Mouse (Mus musculus): ENCODE data around the gene Pxmp4. TPM values are rescaled to one million over a fixed set of nuclear protein-coding genes. Genes with fewer than 3 reads are reported as not detected.

Gene Pxmp4
- 2.2 and 9.4 TPM in 2 replicates for polyA plus RNA-seq (2012; ENCODE audit: low replicate concordance)

GRCm38 (mm10) chr2:154603638-154604153, at the start of gene Pxmp4:
Gene Pxmp4 (minus strand): TSS chr2:154603708.

DNA sequence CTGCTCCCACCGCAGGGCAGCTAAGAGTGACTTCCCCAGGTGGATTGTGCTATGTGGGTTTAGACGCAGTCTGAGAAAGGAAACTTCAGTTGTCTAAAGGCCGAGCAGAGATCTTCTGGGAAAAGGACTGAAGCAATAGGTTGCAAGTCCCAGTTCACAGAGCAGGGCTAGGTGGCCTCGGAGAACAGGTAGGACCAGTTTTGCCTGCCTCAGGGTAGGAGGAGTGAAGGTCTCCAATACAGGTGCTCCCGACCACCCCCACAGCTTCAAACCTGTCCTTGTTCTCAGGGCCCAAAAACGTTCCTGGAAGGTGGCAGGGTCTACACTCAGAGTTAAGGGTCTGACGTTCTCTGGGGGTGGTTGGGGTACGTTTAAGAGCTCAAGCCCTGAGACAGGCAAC, 47.9 kb upstream of the Pxmp4 start, which contains the start of gene Chmp4b:
Gene Chmp4b, plus strand, starts transcription at position 343 of the 400 bp plus-strand sequence.

GRCm38 (mm10) chr2:154613118-154614115, 9.9 kb upstream of the Pxmp4 start, which contains the start of the genes Zfp341 and 4930519P11Rik:
Gene Zfp341 (plus strand): TSS chr2:154613297.
Gene 4930519P11Rik (minus strand): TSS chr2:154613437.

DNA sequence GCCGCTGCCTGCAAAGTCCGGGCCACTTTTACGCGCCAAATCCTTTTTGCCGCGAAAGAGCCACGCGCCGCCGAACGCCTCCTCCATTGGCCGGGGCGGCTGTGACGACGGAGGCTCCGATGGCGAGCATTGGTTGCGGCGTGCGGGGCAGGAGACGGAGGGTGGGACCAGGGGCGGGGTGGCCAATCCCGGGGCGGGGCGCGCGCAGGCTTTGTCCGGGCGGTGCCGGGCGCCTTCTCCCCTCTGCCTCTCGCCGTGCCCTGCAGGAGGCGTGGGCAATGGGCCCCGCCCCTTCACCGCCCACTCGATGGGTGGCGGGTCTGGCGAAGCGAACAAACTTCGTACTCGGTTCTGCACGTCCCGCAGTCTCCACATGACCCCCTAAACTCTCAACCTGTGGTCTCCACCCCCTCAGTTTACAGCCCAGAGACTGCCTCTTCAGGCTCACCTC, 33.6 kb downstream of the Pxmp4 start, which contains the start of gene E2f1:
Gene E2f1, minus strand, starts transcription at position 57 of the 451 bp plus-strand sequence.

DNA sequence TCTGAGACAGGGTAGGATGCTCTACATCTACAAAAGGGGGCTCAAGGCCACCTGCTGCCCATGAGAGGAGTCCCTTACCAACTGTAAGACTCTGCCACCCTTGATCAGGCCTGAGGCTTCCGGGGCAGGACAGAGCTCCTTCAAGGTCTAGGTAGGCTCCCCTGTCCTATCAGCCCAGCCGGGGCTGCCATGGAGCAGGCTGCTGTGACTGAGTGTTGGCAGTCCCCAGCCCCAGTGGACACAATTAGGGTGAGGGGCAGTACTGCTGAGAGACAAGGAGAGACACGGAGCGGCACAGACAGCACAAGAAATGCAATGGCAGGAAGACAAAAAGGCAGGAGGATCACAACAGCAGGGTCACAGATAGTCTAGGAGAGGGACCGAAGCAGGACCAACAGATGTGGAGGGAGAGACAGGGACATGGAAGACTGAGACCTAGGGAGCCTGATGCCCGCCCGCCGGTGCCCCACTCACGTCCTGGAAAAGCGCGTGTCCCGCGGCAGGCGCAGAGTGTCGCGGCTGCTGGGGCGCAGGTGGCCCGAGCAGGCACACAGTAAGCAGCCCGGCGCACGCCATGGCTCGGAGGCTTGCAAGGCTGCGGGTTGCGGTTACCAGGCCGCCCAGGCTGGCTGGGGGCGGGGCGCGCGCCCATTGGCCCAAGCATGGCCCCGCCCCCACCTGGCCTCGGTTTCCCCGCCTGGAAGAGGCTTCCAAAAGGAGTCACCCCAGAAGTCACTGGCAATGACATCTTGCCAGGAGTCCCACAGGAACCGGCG, 45.1 kb downstream of the Pxmp4 start, which contains the start of gene Necab3:
Gene Necab3, minus strand, starts transcription at position 627 of the 776 bp plus-strand sequence.

DNA sequence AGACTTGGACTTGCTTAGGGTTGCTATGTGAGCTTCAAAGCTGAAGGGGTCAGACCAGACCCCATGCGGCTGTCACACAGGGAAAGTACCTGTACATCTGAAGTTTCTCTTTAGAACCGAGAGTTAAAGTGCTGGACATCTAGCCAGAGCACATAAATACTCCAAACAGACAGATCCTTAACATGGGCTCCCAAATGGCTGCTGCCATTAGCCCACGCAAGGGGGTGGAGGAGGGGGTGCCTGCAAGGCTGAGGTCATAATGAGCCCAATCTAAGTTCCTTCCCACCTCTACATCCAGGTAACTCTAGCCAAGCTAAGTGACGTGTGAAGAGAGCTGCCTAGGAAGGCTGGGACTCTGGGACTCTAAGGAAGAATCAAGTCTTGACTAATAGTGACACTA, 52.0 kb downstream of the Pxmp4 start, which contains the start of gene Actl10:
Gene Actl10, plus strand, starts transcription at position 301 of the 400 bp plus-strand sequence.

GRCm38 (mm10) chr2:154546711-154547110, 56.8 kb downstream of the Pxmp4 start, which contains the start of gene 1700003F12Rik:
Gene 1700003F12Rik (plus strand): TSS chr2:154547085.

Other genes with a start within 250 kb of the Pxmp4 start
- gene Cdk5rap1, start 230.7 kb downstream of the Pxmp4 start, polyA plus RNA-seq (2012; ENCODE audit: low replicate concordance) = 0.18 and 1.0 TPM in 2 replicates
- 2.5 and 2.7 TPM in 2 replicates for gene Snta1, start 195.6 kb downstream of the Pxmp4 start, polyA plus RNA-seq (2012; ENCODE audit: low replicate concordance)
- gene Cbfa2t2, start 167.2 kb downstream of the Pxmp4 start, polyA plus RNA-seq (2012; ENCODE audit: low replicate concordance) = 4.7 and 12.4 TPM in 2 replicates
- 0.64 and 0.74 TPM in 2 replicates for gene 1700003F12Rik, start 56.6 kb downstream of the Pxmp4 start, polyA plus RNA-seq (2012; ENCODE audit: low replicate concordance)
- gene Actl10, start 51.9 kb downstream of the Pxmp4 start, polyA plus RNA-seq (2012; ENCODE audit: low replicate concordance) = not detected in 2 replicates
- 2.2 and 8.2 TPM in 2 replicates for gene Necab3, start 44.8 kb downstream of the Pxmp4 start, polyA plus RNA-seq (2012; ENCODE audit: low replicate concordance)
- 64.9 and 73.1 TPM in 2 replicates for gene E2f1, start 33.8 kb downstream of the Pxmp4 start, polyA plus RNA-seq (2012; ENCODE audit: low replicate concordance)
- gene Zfp341, start 9.6 kb upstream of the Pxmp4 start, polyA plus RNA-seq (2012; ENCODE audit: low replicate concordance) = 6.7 and 9.3 TPM in 2 replicates
- 4.1 and 10.3 TPM in 2 replicates for gene 4930519P11Rik, start 9.7 kb upstream of the Pxmp4 start, polyA plus RNA-seq (2012; ENCODE audit: low replicate concordance)
- gene Chmp4b, start 48.0 kb upstream of the Pxmp4 start, polyA plus RNA-seq (2012; ENCODE audit: low replicate concordance) = 42.2 and 77.8 TPM in 2 replicates
- not detected in 2 replicates for gene Gm14214, start 166.3 kb upstream of the Pxmp4 start, polyA plus RNA-seq (2012; ENCODE audit: low replicate concordance)
- gene Raly, start 187.4 kb upstream of the Pxmp4 start, polyA plus RNA-seq (2012; ENCODE audit: low replicate concordance) = 446 and 535 TPM in 2 replicates
- 0.44 and 1.1 TPM in 2 replicates for gene a, start 187.7 kb upstream of the Pxmp4 start, polyA plus RNA-seq (2012; ENCODE audit: low replicate concordance)

All from leukemia stem cell, adult 10-12 weeks (primary cell).